21 mouse cellular contexts compared by ENCODE assay signal in genomic region chr1:52687636-52688035, GRCm38 (mm10). TPM values are rescaled to one million over a fixed set of nuclear protein-coding genes. Genes with fewer than 3 reads are reported as not detected.
A peak's percentile ranks its signal among the peaks of the same experiment; 100 is the strongest.
DNase-seq lines count a peak whose midpoint lies in the region; ATAC-seq and TF ChIP-seq lines count a peak whose summit lies in the region.
"Had no signal": no experiment of that assay in that cellular context is flagged by ENCODE, and none has a peak within 500 bp of the region (broad histone marks: within the 10 kb centered on the region; RNA-seq: fewer than 3 reads in every experiment).

No protein-coding gene starts in this region.

- H3K9me3 ChIP-seq in lung, postnatal 0 days (ENCODE audit: low read length), result no peaks in the 10 kb centered on the region
- no peaks in the 10 kb centered on the region for H3K9me3 ChIP-seq in intestine, postnatal 0 days (ENCODE audit: control insufficient read depth)
- no peaks in the 10 kb centered on the region for H3K9me3 ChIP-seq in stomach, embryonic 15.5 days
- H3K9me3 ChIP-seq in midbrain, embryonic 15.5 days, result no peaks in the 10 kb centered on the region
- no peaks in the 10 kb centered on the region for H3K9me3 ChIP-seq in hindbrain, embryonic 14.5 days (ENCODE audit: control insufficient read depth, low read length)
- H3K9me3 ChIP-seq: embryonic facial prominence, embryonic 10.5 days; forebrain, embryonic 13.5 days; heart, embryonic 15.5 days; hindbrain, embryonic 10.5 days had no signal

- peak; percentile 56 for DNase-seq in lung, postnatal 0 days (ENCODE audit: low spot score)
- no peak for DNase-seq in lung, postnatal 4 days
- DNase-seq in spleen, postnatal 14 days (ENCODE audit: low spot score in 2 of 2), result no peak
- DNase-seq in hindbrain, embryonic 14.5 days (ENCODE audit: low spot score), result no peak
- DNase-seq: adrenal gland, adult 2 months; adrenal gland, postnatal 36 days; cerebellum, adult 2 months; cerebellum, postnatal 10 days; forebrain, postnatal 0 days; gastrocnemius, postnatal 14 days; heart, adult 2 months; heart, postnatal 14 days had no signal

- no peak for TF ChIP-seq EP300 in lung, postnatal 0 days (IDR thresholded peaks at IDR 0.05)

- H3K4me3 ChIP-seq in lung, postnatal 0 days (ENCODE audit: low read depth, low read length), result no peak overlapping the region
- H3K4me3 ChIP-seq in intestine, postnatal 0 days (ENCODE audit: low read depth, low read length), result no peak overlapping the region
- H3K4me3 ChIP-seq in stomach, embryonic 15.5 days (replicated peaks), result no peak overlapping the region
- no peak overlapping the region for H3K4me3 ChIP-seq in midbrain, embryonic 15.5 days
- no peak overlapping the region for H3K4me3 ChIP-seq in hindbrain, embryonic 14.5 days (replicated peaks; ENCODE audit: low read length)
- H3K4me3 ChIP-seq: embryonic facial prominence, embryonic 10.5 days; forebrain, embryonic 13.5 days; heart, adult 2 months; heart, embryonic 15.5 days; hindbrain, embryonic 10.5 days had no signal

- TF ChIP-seq CTCF in lung, postnatal 0 days (IDR thresholded peaks at IDR 0.05), result no peak
- no peak for TF ChIP-seq CTCF in intestine, postnatal 0 days (IDR thresholded peaks at IDR 0.05; ENCODE audit: low read depth)

- H3K9ac ChIP-seq in lung, postnatal 0 days (replicated peaks; ENCODE audit: low read depth), result no peak overlapping the region
- no peak overlapping the region for H3K9ac ChIP-seq in intestine, postnatal 0 days (ENCODE audit: low read depth, low read length)
- H3K9ac ChIP-seq in stomach, embryonic 15.5 days, result no peak overlapping the region
- no peak overlapping the region for H3K9ac ChIP-seq in midbrain, embryonic 15.5 days
- no peak overlapping the region for H3K9ac ChIP-seq in hindbrain, embryonic 14.5 days
- H3K9ac ChIP-seq: forebrain, embryonic 13.5 days; forebrain, postnatal 0 days; heart, embryonic 15.5 days had no signal

- peak; percentile 37 for ATAC-seq in lung, postnatal 0 days
- peak; percentile 82 for ATAC-seq in intestine, postnatal 0 days
- peak; percentile 74 for ATAC-seq in stomach, embryonic 15.5 days (ENCODE audit: insufficient read depth, low FRiP score, low read depth)
- no peak for ATAC-seq in midbrain, embryonic 15.5 days (replicated peaks)
- ATAC-seq in hindbrain, embryonic 14.5 days (ENCODE audit: low FRiP score), result no peak
- ATAC-seq: forebrain, embryonic 13.5 days; forebrain, postnatal 0 days; Patski had no signal

- H3K4me2 ChIP-seq in lung, postnatal 0 days (replicated peaks; ENCODE audit: low read depth, low read length), result no peak overlapping the region
- H3K4me2 ChIP-seq in intestine, postnatal 0 days (replicated peaks; ENCODE audit: low read depth), result no peak overlapping the region
- no peak overlapping the region for H3K4me2 ChIP-seq in stomach, embryonic 15.5 days
- no peak overlapping the region for H3K4me2 ChIP-seq in midbrain, embryonic 15.5 days
- no peak overlapping the region for H3K4me2 ChIP-seq in hindbrain, embryonic 14.5 days (replicated peaks)
- H3K4me2 ChIP-seq: forebrain, embryonic 13.5 days; heart, embryonic 11.5 days; heart, embryonic 15.5 days had no signal

- no peaks in the 10 kb centered on the region for H3K36me3 ChIP-seq in lung, postnatal 0 days (ENCODE audit: insufficient read depth, low read length)
- no peaks in the 10 kb centered on the region for H3K36me3 ChIP-seq in intestine, postnatal 0 days (ENCODE audit: control insufficient read depth, insufficient read depth)
- H3K36me3 ChIP-seq in stomach, embryonic 15.5 days, result no peaks in the 10 kb centered on the region
- H3K36me3 ChIP-seq in midbrain, embryonic 15.5 days (replicated peaks), result no peaks in the 10 kb centered on the region
- H3K36me3 ChIP-seq in hindbrain, embryonic 14.5 days (replicated peaks; ENCODE audit: control insufficient read depth, insufficient read depth), result no peaks in the 10 kb centered on the region
- H3K36me3 ChIP-seq: embryonic facial prominence, embryonic 10.5 days; heart, embryonic 15.5 days; hindbrain, embryonic 10.5 days had no signal

- no peak overlapping the region for H3K27ac ChIP-seq in lung, postnatal 0 days (ENCODE audit: low read length)
- H3K27ac ChIP-seq in intestine, postnatal 0 days (ENCODE audit: low read depth, low read length), result 0 out of 2 replicates have a peak overlapping the region, but pooled peaks have one; percentile 0
- 0 out of 2 replicates have a peak overlapping the region, but pooled peaks have one; percentile 23 for H3K27ac ChIP-seq in stomach, embryonic 15.5 days
- no peak overlapping the region for H3K27ac ChIP-seq in midbrain, embryonic 15.5 days
- no peak overlapping the region for H3K27ac ChIP-seq in hindbrain, embryonic 14.5 days
- H3K27ac ChIP-seq: embryonic facial prominence, embryonic 10.5 days; forebrain, embryonic 13.5 days; heart, adult 2 months; heart, embryonic 15.5 days; hindbrain, embryonic 10.5 days had no signal

- 38% methylated on average over 8 of the region's 8 CpGs for WGBS in lung, postnatal 0 days
- WGBS in intestine, postnatal 0 days, result 26% methylated on average over 8 of the region's 8 CpGs
- 62% methylated on average over 8 of the region's 8 CpGs for WGBS in stomach, embryonic 15.5 days
- WGBS in midbrain, embryonic 15.5 days, result 91% methylated on average over 8 of the region's 8 CpGs
- 86% methylated on average over 8 of the region's 8 CpGs for WGBS in hindbrain, embryonic 14.5 days

- H3K27me3 ChIP-seq in lung, postnatal 0 days (replicated peaks; ENCODE audit: insufficient read depth, low read length), result no peaks in the 10 kb centered on the region
- H3K27me3 ChIP-seq in intestine, postnatal 0 days (replicated peaks; ENCODE audit: control insufficient read depth, insufficient read depth, low read length), result no peaks in the 10 kb centered on the region
- H3K27me3 ChIP-seq in stomach, embryonic 15.5 days (replicated peaks), result no peaks in the 10 kb centered on the region
- no peaks in the 10 kb centered on the region for H3K27me3 ChIP-seq in midbrain, embryonic 15.5 days (replicated peaks)
- H3K27me3 ChIP-seq in hindbrain, embryonic 14.5 days (ENCODE audit: control insufficient read depth, insufficient read depth, low read length), result no peaks in the 10 kb centered on the region
- H3K27me3 ChIP-seq: forebrain, embryonic 13.5 days; heart, embryonic 15.5 days; Patski had no signal

- H3K4me1 ChIP-seq in lung, postnatal 0 days (ENCODE audit: insufficient read depth, low read depth, low read length), result no peaks in the 10 kb centered on the region
- 0 out of 2 replicates have a peak, but pooled peaks cover 3% of the 10 kb centered on the region for H3K4me1 ChIP-seq in intestine, postnatal 0 days (replicated peaks; ENCODE audit: control insufficient read depth, insufficient read depth, low read length)
- 0 out of 2 replicates have a peak, but pooled peaks cover 8% of the 10 kb centered on the region for H3K4me1 ChIP-seq in stomach, embryonic 15.5 days
- H3K4me1 ChIP-seq in midbrain, embryonic 15.5 days, result no peaks in the 10 kb centered on the region
- H3K4me1 ChIP-seq in hindbrain, embryonic 14.5 days (replicated peaks; ENCODE audit: control insufficient read depth, insufficient read depth, low read length), result no peaks in the 10 kb centered on the region
- H3K4me1 ChIP-seq: embryonic facial prominence, embryonic 10.5 days; forebrain, embryonic 13.5 days; heart, embryonic 15.5 days; hindbrain, embryonic 10.5 days had no signal

RNA-seq across cellular contexts. Expression of gene Mfsd6, which starts 39.6 kb away (rescaled TPM):
- 4.2 TPM in 2 replicates for polyA plus RNA-seq in lung, postnatal 0 days (2015; fragmentation: Nextera tagmentation; extraction: Ambion mirVana)
- 9.1 and 9.2 TPM in 2 replicates for polyA plus RNA-seq in intestine, postnatal 0 days (2015; fragmentation: Nextera tagmentation; extraction: Ambion mirVana)
- polyA plus RNA-seq in stomach, embryonic 15.5 days (2015; fragmentation: Nextera tagmentation; extraction: Ambion mirVana), result 4.0 and 5.0 TPM in 2 replicates
- 11.6 TPM in 2 replicates for polyA plus RNA-seq in midbrain, embryonic 15.5 days (2015; fragmentation: Nextera tagmentation; extraction: Ambion mirVana)
- 15.8 and 16.1 TPM in 2 replicates for polyA plus RNA-seq in hindbrain, embryonic 14.5 days (2014; fragmentation: Nextera tagmentation; extraction: Ambion mirVana)

RNA-seq across cellular contexts. Expression of gene Nemp2, which starts 57.1 kb away (rescaled TPM):
- polyA plus RNA-seq in lung, postnatal 0 days (2015; fragmentation: Nextera tagmentation; extraction: Ambion mirVana), result 3.3 and 3.5 TPM in 2 replicates
- polyA plus RNA-seq in intestine, postnatal 0 days (2015; fragmentation: Nextera tagmentation; extraction: Ambion mirVana), result 2.0 and 2.1 TPM in 2 replicates
- polyA plus RNA-seq in stomach, embryonic 15.5 days (2015; fragmentation: Nextera tagmentation; extraction: Ambion mirVana), result 7.4 and 9.3 TPM in 2 replicates
- polyA plus RNA-seq in midbrain, embryonic 15.5 days (2015; fragmentation: Nextera tagmentation; extraction: Ambion mirVana), result 5.3 and 5.4 TPM in 2 replicates
- polyA plus RNA-seq in hindbrain, embryonic 14.5 days (2014; fragmentation: Nextera tagmentation; extraction: Ambion mirVana), result 7.1 and 7.2 TPM in 2 replicates

Comparison
In these comparisons a context has a peak if more than half of its experiments do, and no peak if none do; other contexts are left out.
1. ATAC-seq: peak in lung, postnatal 0 days (single experiment), intestine, postnatal 0 days (single experiment) and stomach, embryonic 15.5 days (single experiment); none in midbrain, embryonic 15.5 days (single experiment) and hindbrain, embryonic 14.5 days (single experiment).
2. H3K27ac ChIP-seq: peak in intestine, postnatal 0 days (single experiment) and stomach, embryonic 15.5 days (single experiment); none in lung, postnatal 0 days (single experiment), midbrain, embryonic 15.5 days (single experiment) and hindbrain, embryonic 14.5 days (single experiment).